Mouse (Mus musculus): Measurements from ENCODE around the gene Fam227b.

The Fam227b gene

DNA sequence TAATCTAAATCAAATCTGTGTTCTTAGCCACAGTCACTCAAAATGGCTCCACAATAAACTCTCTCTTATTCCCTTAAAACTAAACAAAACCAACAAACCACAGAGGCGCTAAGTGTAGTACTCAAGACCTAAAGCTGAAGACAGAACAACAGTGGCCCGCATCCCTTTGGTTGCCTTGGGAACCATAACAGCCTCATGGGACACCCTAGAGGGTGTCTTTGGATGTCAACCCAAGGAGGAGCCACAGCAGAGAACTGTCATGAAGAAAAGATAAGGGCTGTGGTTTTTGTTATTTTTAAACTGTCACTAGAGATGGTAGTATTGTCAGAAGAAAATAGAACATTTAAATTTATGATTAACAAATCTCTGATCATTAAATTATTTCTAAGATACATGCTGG, 145.1 kb downstream of the Fam227b start:
- DNase-seq (ENCODE audit: low read depth in 1 of 2, low spot score in 2 of 2): no peak

DNA sequence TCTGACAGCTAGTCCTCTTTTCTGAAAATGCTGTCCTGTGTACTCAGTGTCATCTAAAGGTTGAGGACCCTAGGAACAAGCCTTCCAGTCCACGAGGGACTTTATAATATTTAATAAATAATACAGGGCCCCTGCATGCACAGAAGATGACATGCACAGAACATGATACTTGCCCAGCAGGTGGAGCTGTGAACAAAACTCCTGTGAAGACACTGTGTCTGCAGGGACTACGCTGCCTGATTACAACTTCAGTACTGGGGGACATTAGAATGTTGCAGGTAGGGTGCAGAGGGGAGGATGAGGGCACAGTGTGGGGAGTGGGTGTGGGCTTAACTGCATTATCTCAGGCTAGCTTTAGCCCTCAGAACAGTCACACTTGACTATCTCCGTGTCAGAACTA, 145.7 kb downstream of the Fam227b start:
- DNase-seq (ENCODE audit: low read depth in 1 of 2, low spot score in 2 of 2): no peak

DNA sequence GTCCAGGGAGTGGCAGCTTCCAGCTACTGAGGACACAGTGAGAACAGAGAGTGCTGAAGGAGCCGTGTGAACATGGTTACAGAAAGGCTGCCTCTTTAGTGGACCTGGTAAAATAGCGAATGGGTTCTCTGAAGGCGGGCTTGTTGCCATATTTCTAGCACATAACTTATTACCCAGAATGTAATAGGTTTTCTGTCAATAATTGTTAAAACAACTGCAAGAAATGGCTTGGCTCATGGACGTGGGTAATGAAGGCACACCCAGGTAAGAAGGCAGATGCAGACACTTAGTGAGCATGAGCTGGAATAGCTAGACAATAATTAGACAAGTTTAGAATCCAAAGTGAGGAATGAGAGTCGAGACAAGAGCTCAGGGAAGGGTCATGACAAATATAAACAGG, 149.5 kb downstream of the Fam227b start:
- no peak for DNase-seq (ENCODE audit: low read depth in 1 of 2, low spot score in 2 of 2)

DNA sequence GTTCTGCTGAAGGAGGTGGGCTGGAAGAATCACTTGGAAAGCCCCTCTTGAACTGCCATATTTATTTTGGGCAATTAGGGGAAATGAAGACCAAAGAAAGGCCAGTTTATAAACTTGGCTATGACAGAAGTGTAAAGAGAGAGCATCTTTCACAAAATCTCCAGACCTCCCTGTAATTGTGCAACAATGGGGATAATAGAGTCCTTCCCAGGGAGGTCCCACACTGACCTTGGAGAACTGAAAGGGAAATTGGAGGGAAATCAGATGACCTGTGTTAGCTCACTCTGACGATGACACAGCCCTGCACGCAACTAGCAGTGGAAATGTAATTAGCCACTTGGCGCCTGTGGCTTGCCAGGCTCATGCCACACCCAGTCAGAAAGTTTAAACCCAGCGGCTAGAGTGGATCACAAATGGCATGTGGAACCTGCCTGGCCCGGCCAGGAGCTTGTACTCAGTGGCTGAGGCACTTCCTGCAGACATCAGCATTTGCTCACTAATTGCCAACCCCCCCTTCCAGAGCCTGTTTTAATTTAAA, 175.9 kb downstream of the Fam227b start:
- no peak for DNase-seq (ENCODE audit: low read depth in 1 of 2, low spot score in 2 of 2)

DNA sequence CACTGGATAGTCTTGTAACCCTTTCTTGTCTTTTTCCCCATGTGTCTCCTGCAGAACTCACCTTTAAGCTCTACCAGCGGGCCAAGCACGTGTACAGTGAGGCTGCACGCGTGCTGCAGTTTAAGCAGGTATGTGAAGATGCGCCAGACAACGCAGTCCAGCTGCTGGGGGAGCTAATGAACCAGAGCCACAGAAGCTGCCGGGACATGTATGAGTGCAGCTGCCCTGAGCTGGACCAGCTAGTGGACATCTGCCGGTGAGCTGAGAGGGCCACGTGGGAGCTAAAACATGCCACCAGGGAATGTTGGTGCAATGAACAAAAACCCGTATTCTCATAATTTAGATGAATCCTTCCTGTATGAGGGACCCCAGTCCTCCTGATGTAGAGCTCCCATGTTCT, 176.6 kb downstream of the Fam227b start:
- no peak for DNase-seq (ENCODE audit: low read depth in 1 of 2, low spot score in 2 of 2)

DNA sequence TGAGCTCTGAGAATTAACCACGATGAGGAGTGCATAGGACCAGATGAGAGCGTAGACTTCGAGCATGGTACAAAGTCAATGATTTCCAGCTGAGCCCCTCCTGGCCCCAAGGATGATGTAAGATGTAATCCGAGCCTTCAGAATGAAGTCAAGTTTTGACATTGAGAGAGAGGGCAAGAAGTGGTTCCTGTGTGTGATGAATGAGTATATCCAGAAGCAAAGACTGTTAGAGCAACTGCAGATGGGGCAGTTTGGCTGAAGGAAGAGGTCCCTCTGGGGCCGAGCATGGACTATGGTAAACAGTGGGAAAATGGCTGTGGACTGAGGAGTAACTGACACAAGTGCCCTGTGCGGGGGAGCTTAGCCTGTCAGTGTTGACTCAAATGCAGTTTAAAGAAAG, 178.6 kb downstream of the Fam227b start:
- no peak for DNase-seq (ENCODE audit: low read depth in 1 of 2, low spot score in 2 of 2)

DNA sequence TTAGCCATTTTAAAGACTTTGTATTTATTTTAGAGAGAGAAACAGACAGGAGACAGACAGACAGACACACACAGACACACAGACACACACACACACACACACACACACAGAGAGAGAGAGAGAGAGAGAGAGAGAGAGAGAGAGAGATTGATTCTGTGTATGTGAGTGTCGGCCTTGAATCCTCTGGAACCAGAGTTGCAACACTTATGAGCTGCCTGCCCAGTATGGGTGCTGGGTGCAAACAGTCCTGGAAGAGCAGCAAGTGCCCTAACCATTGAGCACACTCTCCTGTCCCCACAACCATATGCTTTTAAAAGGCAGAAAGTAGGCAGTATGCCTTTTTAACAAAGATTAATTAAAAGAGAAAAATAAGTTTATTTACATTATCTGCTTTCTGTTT, 183.0 kb downstream of the Fam227b start:
- no peak for DNase-seq (ENCODE audit: low read depth in 1 of 2, low spot score in 2 of 2)

DNA sequence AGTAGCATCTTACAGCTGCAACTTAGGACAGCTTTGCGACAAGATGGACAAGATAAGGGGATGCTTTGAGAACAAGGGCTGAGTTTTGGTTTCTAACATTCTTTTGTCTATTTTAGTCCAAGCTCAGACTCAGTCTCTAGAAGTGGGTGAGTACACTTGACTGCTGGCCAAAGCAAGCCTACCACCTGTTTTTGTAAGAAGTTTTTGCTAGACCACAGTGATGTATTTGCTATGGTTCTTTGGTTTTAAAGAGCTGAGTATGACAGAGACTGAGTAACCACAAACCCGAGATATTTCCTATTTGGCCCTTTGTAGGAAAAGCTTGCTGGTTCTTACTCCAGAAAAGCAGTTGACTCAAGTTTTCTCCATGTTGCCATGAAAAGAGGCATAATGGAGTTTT, 203.6 kb downstream of the Fam227b start:
- no peak for DNase-seq (ENCODE audit: low read depth in 1 of 2, low spot score in 2 of 2)

DNA sequence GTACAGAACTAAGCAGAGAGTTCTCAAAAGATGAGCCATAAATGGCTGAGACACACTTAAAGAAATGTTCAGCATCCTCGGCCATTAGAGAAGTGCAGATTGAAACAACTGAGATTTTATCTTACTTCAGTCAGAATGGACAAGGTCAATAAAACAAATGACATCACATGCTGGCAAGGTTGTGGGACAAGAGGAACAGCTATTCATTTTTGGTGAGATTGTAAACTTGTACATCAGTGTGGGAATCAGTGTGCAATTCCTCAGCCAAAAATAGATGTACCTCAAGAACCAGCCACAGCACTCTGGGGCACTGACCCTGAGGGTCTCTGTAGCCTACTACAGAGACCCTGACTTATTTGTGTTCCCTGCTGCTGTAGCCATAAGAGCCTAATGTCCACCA, 208.5 kb downstream of the Fam227b start:
- DNase-seq (ENCODE audit: low read depth in 1 of 2, low spot score in 2 of 2): no peak

DNA sequence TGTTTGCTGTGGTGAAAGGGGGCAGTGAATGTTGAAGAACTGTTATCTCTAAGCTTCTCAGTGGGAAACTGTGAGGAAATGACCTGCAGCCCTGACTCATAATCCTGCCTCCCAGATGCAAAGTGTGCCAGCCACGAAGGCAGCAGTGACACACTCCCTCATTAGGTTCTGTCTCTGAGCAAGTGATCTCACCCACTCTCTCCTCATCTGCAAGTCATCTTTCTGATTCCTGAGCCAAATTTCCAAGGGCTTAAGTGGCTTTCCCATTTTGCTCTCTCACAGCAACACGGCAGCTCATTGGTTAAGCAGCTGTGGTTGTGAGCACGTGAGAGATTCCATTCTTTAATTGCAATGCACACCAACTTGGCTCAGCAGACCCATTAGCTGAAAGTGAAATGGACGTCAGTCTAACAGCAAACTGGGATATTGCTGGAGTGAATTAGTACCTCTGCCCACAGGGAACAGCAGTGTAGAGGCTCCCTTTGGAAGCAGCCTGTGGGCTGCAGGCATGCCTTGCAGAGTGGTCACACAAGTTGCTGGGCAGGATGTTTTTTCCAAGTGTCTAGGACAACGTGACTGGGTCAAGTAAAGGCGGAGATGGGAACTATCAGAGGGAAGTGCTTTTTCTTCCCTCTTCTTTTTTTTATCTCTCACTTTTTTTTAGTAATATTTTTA, 210.6 kb downstream of the Fam227b start:
- no peak for DNase-seq (ENCODE audit: low read depth in 1 of 2, low spot score in 2 of 2)

DNA sequence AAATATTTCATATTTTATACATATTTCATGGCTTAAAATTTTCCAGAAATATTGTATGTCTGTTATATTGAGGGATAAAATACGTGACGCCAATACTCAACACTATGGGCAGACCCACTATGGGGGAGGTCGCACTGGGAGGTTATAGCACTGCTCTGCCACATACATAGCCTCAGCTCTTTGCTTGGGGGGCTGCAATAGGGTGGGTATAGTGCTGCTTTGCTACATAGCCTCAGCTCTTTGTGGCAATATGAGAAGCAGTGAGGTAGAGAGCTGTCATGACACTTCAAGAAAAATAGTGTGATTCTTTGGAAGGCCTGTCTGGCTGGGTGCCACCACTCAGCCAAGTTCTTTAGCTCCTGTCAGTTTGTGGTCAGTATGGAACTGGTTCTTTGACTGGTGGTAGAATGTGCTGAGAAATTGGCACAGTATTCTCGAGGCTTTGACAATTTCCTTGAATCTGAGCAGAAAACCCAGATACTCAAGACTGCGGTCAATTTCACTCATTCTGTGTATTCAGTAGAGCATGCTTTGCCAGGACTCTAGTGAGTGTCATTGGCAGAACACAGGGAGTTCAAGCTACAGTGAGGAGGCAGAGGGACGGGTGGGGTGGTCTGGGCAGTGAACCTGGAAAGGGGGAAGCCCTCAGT, 212.7 kb downstream of the Fam227b start:
- DNase-seq (ENCODE audit: low read depth in 1 of 2, low spot score in 2 of 2): no peak

DNA sequence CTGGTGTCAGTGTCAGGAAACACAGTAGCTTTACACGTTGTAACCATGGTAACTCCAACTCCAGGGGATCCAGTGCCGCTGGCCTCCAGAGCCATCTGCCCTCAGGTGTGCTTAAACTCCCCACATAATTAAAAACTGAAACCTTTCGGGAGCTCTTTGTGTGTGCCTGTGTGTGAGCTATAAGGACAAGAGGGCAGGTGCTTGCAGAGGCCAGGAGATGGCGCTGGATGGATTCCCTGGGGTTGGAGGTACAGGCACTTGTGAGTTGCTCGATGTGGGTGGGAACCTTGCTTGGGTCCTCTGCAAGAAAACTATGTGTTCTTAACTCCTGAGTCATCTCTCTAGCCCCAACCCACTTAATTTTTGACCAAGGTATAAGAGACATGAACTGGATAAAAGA, 215.4 kb downstream of the Fam227b start:
- no peak for DNase-seq (ENCODE audit: low read depth in 1 of 2, low spot score in 2 of 2)

DNA sequence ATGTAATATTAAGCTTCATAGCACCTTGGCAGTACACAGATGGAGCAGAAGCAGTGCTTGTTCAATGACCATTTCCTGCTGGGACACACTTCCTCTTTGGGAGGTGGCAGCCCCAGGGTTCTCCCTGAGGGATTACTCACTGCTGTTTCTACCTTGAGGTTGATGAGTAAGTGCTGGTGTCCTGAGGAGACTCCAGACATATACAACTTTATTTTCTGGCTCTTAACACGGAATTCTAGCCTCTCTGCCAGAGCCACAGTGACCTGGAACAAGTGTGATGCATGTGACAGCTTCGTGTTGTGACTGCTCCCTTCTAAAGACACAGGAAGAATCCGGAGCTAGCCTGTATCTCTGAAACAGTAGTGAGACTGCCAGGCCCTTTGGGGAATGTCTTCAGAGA, 217.8 kb downstream of the Fam227b start:
- DNase-seq (ENCODE audit: low read depth in 1 of 2, low spot score in 2 of 2): no peak

All from monocyte, adult 2 months (primary cell).